Mouse (Mus musculus) bone marrow, adult 2 months (tissue): ENCODE data around the gene Tmem160. TPM values are rescaled to one million over a fixed set of nuclear protein-coding genes. Genes with fewer than 3 reads are reported as not detected.

ENCODE experiments used
- H3K27ac ChIP-seq: fragments of 200-500 bp; 2 replicates; pipeline ENCODE4 v1.5.1; 2012; ENCODE audit warnings: low read depth, mild to moderate bottlenecking, control low read depth, inconsistent platforms, low read length; ENCODE audit not compliant: control insufficient read depth, poor library complexity, insufficient read depth
- H3K4me1 ChIP-seq: fragments of 200-500 bp; 2 replicates; pipeline ENCODE4 v1.6.1; 2011; ENCODE audit warnings: low read length; ENCODE audit not compliant: control insufficient read depth, insufficient read depth
- H3K4me3 ChIP-seq: fragments of 200-500 bp; replicated peaks from 2 replicates; pipeline ENCODE3; 2011; ENCODE audit warnings: mild to moderate bottlenecking, low read depth, low read length, control low read depth; ENCODE audit not compliant: control insufficient read depth
- CTCF ChIP-seq: fragments of 200-500 bp; IDR thresholded peaks from 2 replicates; pipeline ENCODE4 v1.5.1; 2011; ENCODE audit warnings: low read length, control low read depth; ENCODE audit not compliant: control insufficient read depth, insufficient read depth
- POLR2A ChIP-seq: fragments of 200-500 bp; IDR thresholded peaks from 2 replicates; pipeline ENCODE4 v1.6.1; 2011; ENCODE audit warnings: low read depth, mild to moderate bottlenecking, control low read depth, low read length, borderline replicate concordance; ENCODE audit not compliant: control insufficient read depth
- WGBS: fragments of 180-500 bp; shearing (Covaris S2); methylation state at CpG from one replicate; pipeline ENCODE4 v1.1.7; 2018; 5-methylcytosine and 5-hydroxymethylcytosine counted together
- polyA plus RNA-seq: library from polyadenylated mRNA; stranded (reverse); fragments of >200 nt; gene quantifications from 2 replicates; pipeline ENCODE4 v1.2.4, GENCODE M21; 2011; ENCODE audit warnings: low replicate concordance; ENCODE audit not compliant: missing spikeins, insufficient read depth, insufficient read length

The Tmem160 gene
- 21.7 and 45.2 TPM in 2 replicates for polyA plus RNA-seq

GRCm38 (mm10) chr7:16452587-16453073 is at the start of gene Tmem160:
Tmem160 (plus strand) TSS chr7:16452779.
- 1% methylated on average over 29 of the region's 30 CpGs for WGBS
- peak within 1 kb of the TSS; percentile 78 for H3K4me3 ChIP-seq
- peaks cover 2% of the 10 kb centered on the region; the same call in 1 of the 2 replicates for H3K4me1 ChIP-seq
- peak; percentile 6; the same call in 1 of the 2 replicates for TF ChIP-seq POLR2A
- no peak for TF ChIP-seq CTCF
- H3K27ac ChIP-seq, result no peak within 1 kb of the TSS; the same call in 1 of the 2 replicates

DNA sequence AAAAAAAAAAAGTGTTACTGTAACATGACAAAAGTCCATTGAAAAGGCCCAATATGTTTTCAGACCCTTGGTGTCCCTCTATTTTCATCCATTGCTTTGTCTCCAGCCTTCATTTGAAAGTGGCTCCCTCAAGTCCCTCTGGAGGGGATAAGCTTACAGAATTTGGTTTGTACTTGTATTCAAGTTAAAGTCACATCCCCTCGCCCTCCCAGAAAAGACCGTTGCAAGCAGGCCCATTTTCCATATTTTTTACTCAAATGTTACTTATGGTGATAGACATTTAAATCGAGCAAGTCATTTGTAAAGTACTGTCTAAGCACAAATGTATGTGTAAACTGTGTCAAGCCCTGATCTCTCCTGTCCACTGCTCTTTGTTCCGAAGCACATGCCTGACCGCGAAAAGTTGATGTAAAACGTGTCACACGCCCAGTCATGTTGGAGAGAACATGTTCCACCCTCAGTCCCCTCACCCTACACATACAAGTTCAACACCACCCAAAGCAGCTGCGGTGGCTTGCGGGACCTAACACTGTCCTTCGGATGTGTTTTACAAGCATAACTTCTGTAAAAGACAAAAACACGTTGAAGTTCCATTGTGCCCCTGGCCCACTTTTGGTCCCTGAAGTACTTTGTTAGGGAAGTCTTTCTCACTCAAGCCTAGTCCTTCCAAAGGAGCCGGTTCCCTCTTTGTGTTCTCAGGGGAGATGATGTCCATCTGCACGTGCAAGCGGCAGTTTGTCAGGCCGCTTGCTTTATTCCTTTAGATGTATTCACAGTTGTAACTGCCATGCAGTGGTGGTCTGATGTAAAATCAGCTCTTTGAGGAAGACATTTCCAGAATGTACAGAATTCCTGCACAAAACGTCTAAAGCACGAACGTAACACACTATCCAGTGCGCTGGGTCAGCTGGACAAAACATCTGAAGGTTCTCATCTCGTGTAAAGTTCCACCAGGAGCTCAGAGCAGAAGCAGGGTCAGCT is 49.3 kb upstream of the Tmem160 start:
- H3K4me1 ChIP-seq, result peaks cover 11% of the 10 kb centered on the region
- H3K4me3 ChIP-seq, result peak overlapping the region; percentile 48
- 3% methylated on average over 21 of the region's 21 CpGs for WGBS
- H3K27ac ChIP-seq, result peak overlapping the region; percentile 63
- TF ChIP-seq CTCF, result no peak
- no peak; the same call in 1 of the 2 replicates for TF ChIP-seq POLR2A

GRCm38 (mm10) chr7:16404315-16405072 is 48.1 kb upstream of the Tmem160 start:
- WGBS, result 57% methylated on average over 3 of the region's 3 CpGs
- H3K27ac ChIP-seq, result peak overlapping the region; percentile 97
- TF ChIP-seq POLR2A (no peak), CTCF (no peak)
- H3K4me3 ChIP-seq, result no peak overlapping the region
- peaks cover 10% of the 10 kb centered on the region for H3K4me1 ChIP-seq

- H3K27ac ChIP-seq, result peak overlapping the region; percentile 97
- TF ChIP-seq POLR2A (peak; percentile 50; the same call in 1 of the 2 replicates), CTCF (no peak)
- peak overlapping the region; percentile 34 for H3K4me3 ChIP-seq
- 16% methylated on average over 2 of the region's 2 CpGs for WGBS
- H3K4me1 ChIP-seq, result peaks cover 10% of the 10 kb centered on the region
Measured at GRCm38 (mm10) chr7:16405073-16405455, 47.5 kb upstream of the Tmem160 start.

DNA sequence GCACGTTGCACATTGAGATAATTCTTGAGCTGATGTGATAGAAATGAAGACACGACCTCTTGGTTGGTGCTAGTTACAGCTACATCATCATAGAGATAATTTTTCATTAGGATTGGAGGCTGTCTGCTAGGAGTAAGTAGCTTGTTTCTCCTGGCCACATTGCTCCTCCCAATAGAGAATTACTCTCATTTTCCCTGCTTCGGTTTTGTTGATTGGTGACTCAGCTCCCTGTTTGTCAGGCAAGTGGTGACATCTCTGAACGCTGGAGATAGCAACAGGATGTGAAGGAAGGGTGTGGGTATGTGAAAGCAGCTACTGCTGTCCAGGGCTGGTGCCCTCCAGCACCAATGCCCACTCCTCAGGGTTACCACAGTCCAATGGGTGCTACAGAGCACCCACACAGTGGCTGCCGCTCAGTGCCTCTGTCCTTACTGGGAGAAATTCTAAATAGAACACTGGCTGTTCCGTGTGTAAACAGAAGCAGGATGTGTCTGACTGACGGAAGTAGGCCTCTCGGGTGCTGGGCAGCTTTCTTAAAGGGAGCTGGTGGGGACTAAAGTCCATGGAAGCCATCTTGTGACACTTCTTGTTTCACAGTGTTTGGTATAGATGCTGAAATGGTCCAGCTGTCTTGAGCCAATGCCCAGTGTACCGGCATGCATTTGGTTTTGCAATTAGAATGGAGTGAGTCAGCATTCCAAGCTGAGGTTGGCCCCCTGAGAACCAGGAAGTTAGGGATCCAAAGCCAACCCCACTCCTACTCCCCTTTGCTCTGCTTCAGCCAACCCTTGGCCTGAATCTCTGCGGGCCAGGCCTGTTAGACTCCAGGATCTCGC is 46.8 kb upstream of the Tmem160 start:
- H3K4me1 ChIP-seq, result peaks cover 10% of the 10 kb centered on the region
- H3K4me3 ChIP-seq, result peak overlapping the region; percentile 39
- WGBS, result 4% methylated on average over 11 of the region's 11 CpGs
- TF ChIP-seq POLR2A (peak; percentile 52), CTCF (no peak)
- peak overlapping the region; percentile 97 for H3K27ac ChIP-seq

- Histone ChIP-seq H3K4me3 (no peak overlapping the region), H3K4me1 (peaks cover 11% of the 10 kb centered on the region), H3K27ac (no peak overlapping the region)
- TF ChIP-seq CTCF (no peak), POLR2A (no peak)
- 84% methylated on average over 3 of the region's 3 CpGs for WGBS
Measured at GRCm38 (mm10) chr7:16406978-16407377, 45.6 kb upstream of the Tmem160 start.

GRCm38 (mm10) chr7:16411100-16411499 is 41.5 kb upstream of the Tmem160 start:
- H3K4me1 ChIP-seq, result peaks cover 2% of the 10 kb centered on the region; the same call in 1 of the 2 replicates
- 90% methylated on average over 5 of the region's 5 CpGs for WGBS
- H3K27ac ChIP-seq, result no peak overlapping the region
- no peak for TF ChIP-seq CTCF
- no peak for TF ChIP-seq POLR2A
- no peak overlapping the region for H3K4me3 ChIP-seq
